Mouse (Mus musculus) stomach, postnatal 0 days (tissue): Measurements from ENCODE around the gene Creb3l1.

Source experiments
- CTCF ChIP-seq: IDR thresholded peaks from 2 replicates; pipeline ENCODE4 v1.5.1; 2016; ENCODE audit warnings: antibody characterized with exemption, low read depth, mild to moderate bottlenecking, moderate library complexity
- EP300 ChIP-seq: optimal IDR thresholded peaks from 2 replicates; pipeline ENCODE3; 2016; ENCODE audit warnings: antibody characterized with exemption

DNA sequence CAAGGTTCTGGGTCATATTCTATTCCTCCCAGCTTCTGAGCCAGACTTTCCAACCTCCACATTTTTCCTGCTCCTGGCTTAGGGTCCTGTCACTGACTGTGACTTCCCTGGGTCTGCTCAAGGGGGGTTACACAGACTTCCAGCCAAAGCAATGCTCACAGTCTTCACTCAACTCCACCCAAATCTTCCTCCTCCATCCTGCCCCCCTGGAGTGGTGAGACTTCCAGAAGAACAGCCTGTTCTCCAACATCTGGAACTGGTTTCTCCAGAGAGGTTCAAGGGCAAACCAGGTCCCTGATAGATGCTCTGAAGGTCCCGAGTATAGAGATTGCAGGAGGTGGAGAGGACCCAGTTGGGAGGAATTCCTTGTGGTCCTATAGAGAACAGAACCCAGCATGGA is 6.9 kb downstream of the Creb3l1 start:
- no peak for TF ChIP-seq EP300
- TF ChIP-seq CTCF: no peak
